Mouse (Mus musculus): Measurements from ENCODE around the gene Dnal1. TPM values are rescaled to one million over a fixed set of nuclear protein-coding genes. Genes with fewer than 3 reads are reported as not detected.
A peak's percentile ranks its signal among the peaks of the same experiment; 100 is the strongest.

Dnal1 gene
- total RNA-seq, 2 experiments from 2014 or later, result 7.3 to 7.4 TPM

- no peak for DNase-seq (ENCODE audit: low spot score)
Observed at GRCm38 (mm10) chr12:84161616-84162433, 47.7 kb downstream of the Dnal1 start.

GRCm38 (mm10) chr12:84163133-84163532 lies 49.0 kb downstream of the Dnal1 start:
- DNase-seq (ENCODE audit: low spot score), result no peak

GRCm38 (mm10) chr12:84163586-84164110 lies 49.5 kb downstream of the Dnal1 start:
- DNase-seq (ENCODE audit: low spot score), result no peak

- DNase-seq (ENCODE audit: low spot score), result no peak
Observed at GRCm38 (mm10) chr12:84165631-84166373, 51.6 kb downstream of the Dnal1 start.

- DNase-seq (ENCODE audit: low spot score), result no peak
Observed at GRCm38 (mm10) chr12:84170610-84171009, 56.4 kb downstream of the Dnal1 start.

GRCm38 (mm10) chr12:84172216-84172615 lies 58.0 kb downstream of the Dnal1 start:
- no peak for DNase-seq (ENCODE audit: low spot score)

- DNase-seq (ENCODE audit: low spot score), result no peak
Observed at GRCm38 (mm10) chr12:84172862-84173261, 58.7 kb downstream of the Dnal1 start.

GRCm38 (mm10) chr12:84173309-84173915 lies 59.2 kb downstream of the Dnal1 start:
- DNase-seq (ENCODE audit: low spot score), result no peak

- no peak for DNase-seq (ENCODE audit: low spot score)
Observed at GRCm38 (mm10) chr12:84174190-84174811, 60.1 kb downstream of the Dnal1 start.

- peak; percentile 88 for DNase-seq (ENCODE audit: low spot score)
Observed at GRCm38 (mm10) chr12:84174871-84175270, 60.7 kb downstream of the Dnal1 start.

- DNase-seq (ENCODE audit: low spot score), result peak; percentile 87
Observed at GRCm38 (mm10) chr12:84175659-84176061, 61.5 kb downstream of the Dnal1 start.

- no peak for DNase-seq (ENCODE audit: low spot score)
Observed at GRCm38 (mm10) chr12:84176126-84176769, 62.1 kb downstream of the Dnal1 start.

GRCm38 (mm10) chr12:84176886-84177765 lies 63.0 kb downstream of the Dnal1 start:
- DNase-seq (ENCODE audit: low spot score), result no peak

GRCm38 (mm10) chr12:84178052-84178451 lies 63.9 kb downstream of the Dnal1 start:
- DNase-seq (ENCODE audit: low spot score), result no peak

- no peak for DNase-seq (ENCODE audit: low spot score)
Observed at GRCm38 (mm10) chr12:84178652-84179445, 64.7 kb downstream of the Dnal1 start.

- DNase-seq (ENCODE audit: low spot score), result no peak
Observed at GRCm38 (mm10) chr12:84180090-84180489, 65.9 kb downstream of the Dnal1 start.

GRCm38 (mm10) chr12:84180701-84181435 lies 66.7 kb downstream of the Dnal1 start:
- DNase-seq (ENCODE audit: low spot score), result peak; percentile 68

GRCm38 (mm10) chr12:84181999-84182398 lies 67.8 kb downstream of the Dnal1 start:
- no peak for DNase-seq (ENCODE audit: low spot score)

Data from gastrocnemius, adult 18-20 months (tissue).